ENCODE assay signal across 8 mouse cellular contexts in genomic region chr3:52974674-52975556, GRCm38 (mm10). TPM values are rescaled to one million over a fixed set of nuclear protein-coding genes. Genes with fewer than 3 reads are reported as not detected.
DNase-seq lines count a peak whose midpoint lies in the region; ATAC-seq and TF ChIP-seq lines count a peak whose summit lies in the region.

No protein-coding gene starts in this region.

- DNase-seq in NIH3T3 (ENCODE audit: low read depth): peak; percentile 66
- DNase-seq in cerebellum, adult 2 months: peak; percentile 73 to 80
- DNase-seq in left cerebral cortex, adult 2 months (ENCODE audit: extremely low spot score in 1 of 2, low spot score in 2 of 2): peak; percentile 69 to 76
- DNase-seq in right cerebral cortex, postnatal 36 days (ENCODE audit: low spot score in 2 of 2): peak; percentile 63
- peak; percentile 59 to 76 for DNase-seq in urinary bladder, postnatal 4 days (ENCODE audit: low spot score in 2 of 2)

- no peak for TF ChIP-seq POLR2A in cerebellum, adult 2 months (IDR thresholded peaks at IDR 0.05; ENCODE audit: borderline replicate concordance, insufficient read depth, low read length)

- 25% methylated on average over 15 of the region's 15 CpGs for WGBS in cerebellum, adult 2 months
- 54% methylated on average over 15 of the region's 15 CpGs for WGBS in hindbrain, embryonic 12.5 days

- H3K9ac ChIP-seq in hindbrain, embryonic 12.5 days: no peak overlapping the region

- H3K4me2 ChIP-seq in hindbrain, embryonic 12.5 days (replicated peaks): no peak overlapping the region

- no peaks in the 10 kb centered on the region for H3K27me3 ChIP-seq in cerebellum, adult 2 months (ENCODE audit: control insufficient read depth, insufficient read depth, low read length)
- no peaks in the 10 kb centered on the region for H3K27me3 ChIP-seq in hindbrain, embryonic 12.5 days

- H3K9me3 ChIP-seq in hindbrain, embryonic 12.5 days (replicated peaks): no peaks in the 10 kb centered on the region

- peak; percentile 80 for TF ChIP-seq CTCF in cerebellum, adult 2 months (IDR thresholded peaks at IDR 0.05; ENCODE audit: borderline replicate concordance, insufficient read depth, low read depth, low read length)
- peak; percentile 69 for TF ChIP-seq CTCF in left cerebral cortex, adult 2 months (IDR thresholded peaks at IDR 0.05)

- ATAC-seq in frontal cortex, adult (ENCODE audit: low TSS enrichment): peak; percentile 79
- ATAC-seq in hindbrain, embryonic 12.5 days (ENCODE audit: low FRiP score): peak; percentile 60; the same call in 1 of the 2 replicates
- peak; percentile 90 for ATAC-seq in megakaryocyte progenitor cell, adult 5-6 weeks (replicated peaks; ENCODE audit: poor library complexity)

- no peaks in the 10 kb centered on the region for H3K36me3 ChIP-seq in hindbrain, embryonic 12.5 days

- H3K27ac ChIP-seq in cerebellum, adult 2 months (ENCODE audit: insufficient read depth, low read length): no peak overlapping the region
- no peak overlapping the region for H3K27ac ChIP-seq in hindbrain, embryonic 12.5 days
- peak overlapping the region; percentile 59 for H3K27ac ChIP-seq in left cerebral cortex, adult 2 months

- H3K4me1 ChIP-seq in cerebellum, adult 2 months (ENCODE audit: control insufficient read depth, insufficient read depth, low read length): peaks cover 3% of the 10 kb centered on the region
- no peaks in the 10 kb centered on the region for H3K4me1 ChIP-seq in hindbrain, embryonic 12.5 days

- intact Hi-C loops in left cerebral cortex, adult 2 months (cut with DNase I): loop anchor here (5.0 kb wide), 1 partner anchor 718 kb away; no protein-coding TSS in a partner anchor

- H3K4me3 ChIP-seq in cerebellum, adult 2 months (replicated peaks; ENCODE audit: insufficient read depth, low read depth, low read length): no peak overlapping the region
- no peak overlapping the region for H3K4me3 ChIP-seq in hindbrain, embryonic 12.5 days
- no peak overlapping the region for H3K4me3 ChIP-seq in left cerebral cortex, adult 2 months

RNA-seq across cellular contexts. Expression of gene Cog6, which starts 42.1 kb away (rescaled TPM):
- 43.8 and 44.0 TPM in 2 replicates for polyA plus RNA-seq in cerebellum, adult 2 months (2012; rRNA removed)
- polyA plus RNA-seq in hindbrain, embryonic 12.5 days (2016; fragmentation: Nextera tagmentation; extraction: Ambion mirVana): 57.3 and 59.5 TPM in 2 replicates
- 10 to 100 TPM; 41.9 to 46.7 TPM for total RNA-seq in left cerebral cortex, adult 2 months (2021)
- 19.4 and 22.2 TPM in 2 replicates for total RNA-seq in megakaryocyte progenitor cell, adult 5-6 weeks (2015)
- 23.6 and 28.9 TPM in 2 replicates for total RNA-seq in megakaryocyte progenitor cell, adult 5-6 weeks (2017)
